9 mouse cellular contexts compared by ENCODE assay signal in the genomic region with DNA sequence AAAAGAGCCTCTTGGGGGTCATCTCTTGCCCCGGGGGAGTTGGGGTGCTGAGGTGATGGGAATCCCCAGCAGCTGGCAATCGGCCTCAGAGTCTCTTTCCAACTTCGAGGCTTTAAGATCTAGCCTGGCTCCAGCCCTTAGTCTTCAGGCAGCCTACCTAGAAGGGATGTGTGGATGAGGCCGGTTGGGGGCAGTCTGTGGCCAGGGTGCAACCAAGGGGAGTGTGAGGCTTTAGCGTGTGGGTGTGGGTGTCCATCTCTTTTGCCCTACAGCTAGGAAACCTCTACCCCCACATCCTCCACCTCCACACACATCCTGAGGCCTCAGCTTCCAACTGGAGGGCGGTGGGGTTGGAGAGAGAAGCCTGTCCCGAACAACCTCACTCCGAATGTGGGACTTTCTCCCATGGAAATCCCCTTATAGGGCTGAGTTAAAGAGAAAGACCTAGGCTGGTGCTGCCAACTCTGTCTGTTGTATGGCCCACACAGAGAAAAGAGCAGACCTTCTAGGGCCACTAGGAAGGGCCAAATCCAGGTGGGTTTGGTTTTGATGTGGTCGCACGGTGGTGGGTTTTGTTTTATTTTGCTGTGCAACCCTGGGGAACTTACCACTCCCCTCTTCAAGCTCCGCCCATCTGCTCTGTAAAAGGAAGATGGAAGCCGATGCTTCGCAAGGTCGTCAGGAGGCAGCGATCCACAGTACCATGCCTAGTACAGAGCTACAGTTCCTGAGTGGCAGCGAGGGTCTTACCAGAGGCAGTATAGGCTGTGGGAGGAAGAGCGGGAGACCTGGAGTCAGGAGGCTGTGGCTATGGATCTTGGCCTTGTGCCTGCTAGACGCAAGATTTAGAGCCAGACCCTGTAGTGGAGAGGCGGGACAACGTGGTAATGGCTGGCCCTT. TPM values are rescaled to one million over a fixed set of nuclear protein-coding genes. Genes with fewer than 3 reads are reported as not detected.
A peak's percentile ranks its signal among the peaks of the same experiment; 100 is the strongest.
DNase-seq lines count a peak whose midpoint lies in the region; ATAC-seq and TF ChIP-seq lines count a peak whose summit lies in the region.
"Had no signal": no experiment of that assay in that cellular context is flagged by ENCODE, and none has a peak within 500 bp of the region (broad histone marks: within the 10 kb centered on the region; RNA-seq: fewer than 3 reads in every experiment).

No protein-coding gene starts in this region.

- ATAC-seq in forebrain, embryonic 11.5 days (replicated peaks; ENCODE audit: low FRiP score), result no peak
- no peak for ATAC-seq in forebrain, postnatal 0 days
- no peak for ATAC-seq in midbrain, embryonic 12.5 days (ENCODE audit: low FRiP score, low read depth)
- no peak for ATAC-seq in midbrain, embryonic 14.5 days (ENCODE audit: low FRiP score, low TSS enrichment)
- no peak for ATAC-seq in intestine, postnatal 0 days
- no peak for ATAC-seq in stomach, postnatal 0 days (ENCODE audit: low FRiP score, low TSS enrichment)

- no peak overlapping the region for H3K27ac ChIP-seq in forebrain, embryonic 11.5 days (ENCODE audit: low read depth, low read length)
- H3K27ac ChIP-seq in forebrain, postnatal 0 days (ENCODE audit: low read depth, low read length), result no peak overlapping the region
- H3K27ac ChIP-seq in midbrain, embryonic 12.5 days (replicated peaks), result no peak overlapping the region
- no peak overlapping the region for H3K27ac ChIP-seq in midbrain, embryonic 14.5 days (replicated peaks; ENCODE audit: low read depth, low read length)
- peak overlapping the region; percentile 30; the same call in 1 of the 2 replicates for H3K27ac ChIP-seq in intestine, postnatal 0 days (ENCODE audit: low read depth, low read length)
- peak overlapping the region; percentile 63 for H3K27ac ChIP-seq in stomach, postnatal 0 days (replicated peaks)

- no peaks in the 10 kb centered on the region for H3K36me3 ChIP-seq in forebrain, embryonic 11.5 days (ENCODE audit: control insufficient read depth, insufficient read depth, low read length)
- H3K36me3 ChIP-seq in forebrain, postnatal 0 days (ENCODE audit: insufficient read depth), result no peaks in the 10 kb centered on the region
- no peaks in the 10 kb centered on the region for H3K36me3 ChIP-seq in midbrain, embryonic 12.5 days
- H3K36me3 ChIP-seq in midbrain, embryonic 14.5 days (ENCODE audit: control insufficient read depth, insufficient read depth, low read length), result no peaks in the 10 kb centered on the region
- no peaks in the 10 kb centered on the region for H3K36me3 ChIP-seq in intestine, postnatal 0 days (ENCODE audit: control insufficient read depth, insufficient read depth)
- H3K36me3 ChIP-seq in stomach, postnatal 0 days (ENCODE audit: control insufficient read depth, insufficient read depth, low read length), result no peaks in the 10 kb centered on the region

- H3K27me3 ChIP-seq in forebrain, embryonic 11.5 days (ENCODE audit: control insufficient read depth, insufficient read depth, low read length), result no peaks in the 10 kb centered on the region; the same call in 1 of the 2 replicates
- peaks cover 7% of the 10 kb centered on the region; the same call in 1 of the 2 replicates for H3K27me3 ChIP-seq in forebrain, postnatal 0 days (ENCODE audit: insufficient read depth, low read length)
- peaks cover 27% of the 10 kb centered on the region for H3K27me3 ChIP-seq in midbrain, embryonic 12.5 days
- no peaks in the 10 kb centered on the region for H3K27me3 ChIP-seq in midbrain, embryonic 14.5 days (ENCODE audit: control insufficient read depth, insufficient read depth, low read length)
- H3K27me3 ChIP-seq in intestine, postnatal 0 days (replicated peaks; ENCODE audit: control insufficient read depth, insufficient read depth, low read length), result no peaks in the 10 kb centered on the region
- no peaks in the 10 kb centered on the region for H3K27me3 ChIP-seq in stomach, postnatal 0 days (ENCODE audit: control insufficient read depth, insufficient read depth, low read length)

- WGBS in forebrain, embryonic 11.5 days, result 26% methylated on average over 20 of the region's 20 CpGs
- 42% methylated on average over 20 of the region's 20 CpGs for WGBS in forebrain, postnatal 0 days
- 30% methylated on average over 20 of the region's 20 CpGs for WGBS in midbrain, embryonic 12.5 days
- WGBS in midbrain, embryonic 14.5 days, result 36% methylated on average over 20 of the region's 20 CpGs
- 64% methylated on average over 20 of the region's 20 CpGs for WGBS in intestine, postnatal 0 days
- WGBS in stomach, postnatal 0 days, result 52% methylated on average over 20 of the region's 20 CpGs

- TF ChIP-seq CTCF in forebrain, postnatal 0 days (IDR thresholded peaks at IDR 0.05; ENCODE audit: low read depth), result no peak
- peak; percentile 27; the same call in 1 of the 2 replicates for TF ChIP-seq CTCF in intestine, postnatal 0 days (IDR thresholded peaks at IDR 0.05; ENCODE audit: low read depth)
- peak; percentile 42 for TF ChIP-seq CTCF in stomach, postnatal 0 days (IDR thresholded peaks at IDR 0.05; ENCODE audit: low read depth)

- no peak overlapping the region for H3K4me3 ChIP-seq in forebrain, embryonic 11.5 days (ENCODE audit: low read depth, low read length)
- no peak overlapping the region for H3K4me3 ChIP-seq in forebrain, postnatal 0 days (ENCODE audit: low read depth, low read length)
- no peak overlapping the region for H3K4me3 ChIP-seq in midbrain, embryonic 12.5 days
- H3K4me3 ChIP-seq in midbrain, embryonic 14.5 days (replicated peaks; ENCODE audit: low read depth, low read length), result no peak overlapping the region
- no peak overlapping the region for H3K4me3 ChIP-seq in intestine, postnatal 0 days (ENCODE audit: low read depth, low read length)
- H3K4me3 ChIP-seq in stomach, postnatal 0 days (ENCODE audit: low read depth, low read length), result no peak overlapping the region

- H3K4me2 ChIP-seq in forebrain, embryonic 11.5 days (ENCODE audit: low read depth, low read length, severe bottlenecking), result 0 out of 2 replicates have a peak overlapping the region, but pooled peaks have one; percentile 31
- H3K4me2 ChIP-seq in forebrain, postnatal 0 days (ENCODE audit: low read depth), result no peak overlapping the region
- peak overlapping the region; percentile 14; the same call in 1 of the 2 replicates for H3K4me2 ChIP-seq in midbrain, embryonic 12.5 days (replicated peaks)
- no peak overlapping the region for H3K4me2 ChIP-seq in midbrain, embryonic 14.5 days (ENCODE audit: low read length)
- no peak overlapping the region for H3K4me2 ChIP-seq in intestine, postnatal 0 days (replicated peaks; ENCODE audit: low read depth)
- H3K4me2 ChIP-seq in stomach, postnatal 0 days (replicated peaks; ENCODE audit: low read depth), result no peak overlapping the region

- H3K9me3 ChIP-seq in forebrain, embryonic 11.5 days (ENCODE audit: control insufficient read depth, low read length), result no peaks in the 10 kb centered on the region
- no peaks in the 10 kb centered on the region for H3K9me3 ChIP-seq in forebrain, postnatal 0 days (ENCODE audit: low read length)
- no peaks in the 10 kb centered on the region for H3K9me3 ChIP-seq in midbrain, embryonic 12.5 days
- H3K9me3 ChIP-seq in midbrain, embryonic 14.5 days (ENCODE audit: control insufficient read depth, low read length), result no peaks in the 10 kb centered on the region
- H3K9me3 ChIP-seq in intestine, postnatal 0 days (ENCODE audit: control insufficient read depth), result no peaks in the 10 kb centered on the region
- no peaks in the 10 kb centered on the region for H3K9me3 ChIP-seq in stomach, postnatal 0 days (ENCODE audit: control insufficient read depth, low read length)

- no peak for TF ChIP-seq EP300 in stomach, postnatal 0 days (optimal IDR thresholded peaks at IDR 0.05)

- H3K9ac ChIP-seq in forebrain, embryonic 11.5 days (ENCODE audit: low read length), result no peak overlapping the region
- H3K9ac ChIP-seq in forebrain, postnatal 0 days, result no peak overlapping the region
- H3K9ac ChIP-seq in midbrain, embryonic 12.5 days (replicated peaks), result 0 out of 2 replicates have a peak overlapping the region, but pooled peaks have one; percentile 11
- no peak overlapping the region for H3K9ac ChIP-seq in midbrain, embryonic 14.5 days (replicated peaks; ENCODE audit: low read length)
- H3K9ac ChIP-seq in intestine, postnatal 0 days (ENCODE audit: low read depth, low read length), result no peak overlapping the region
- no peak overlapping the region for H3K9ac ChIP-seq in stomach, postnatal 0 days (ENCODE audit: low read length)

- peaks cover 10% of the 10 kb centered on the region for H3K4me1 ChIP-seq in forebrain, embryonic 11.5 days (replicated peaks; ENCODE audit: control insufficient read depth, insufficient read depth, low read length)
- H3K4me1 ChIP-seq in forebrain, postnatal 0 days (ENCODE audit: insufficient read depth), result no peaks in the 10 kb centered on the region
- peaks cover 19% of the 10 kb centered on the region for H3K4me1 ChIP-seq in midbrain, embryonic 12.5 days
- peaks cover 14% of the 10 kb centered on the region; the same call in 1 of the 2 replicates for H3K4me1 ChIP-seq in midbrain, embryonic 14.5 days (ENCODE audit: control insufficient read depth, insufficient read depth, low read length)
- 0 out of 2 replicates have a peak, but pooled peaks cover 4% of the 10 kb centered on the region for H3K4me1 ChIP-seq in intestine, postnatal 0 days (replicated peaks; ENCODE audit: control insufficient read depth, insufficient read depth, low read length)
- 0 out of 2 replicates have a peak, but pooled peaks cover 2% of the 10 kb centered on the region for H3K4me1 ChIP-seq in stomach, postnatal 0 days (replicated peaks; ENCODE audit: control insufficient read depth, insufficient read depth)

- DNase-seq in forebrain, embryonic 11.5 days (ENCODE audit: low spot score), result no peak
- no peak for DNase-seq in forebrain, postnatal 0 days
- DNase-seq in midbrain, embryonic 14.5 days, result no peak
- no peak for DNase-seq in stomach, postnatal 0 days (ENCODE audit: low spot score)
- no peak for DNase-seq in layer of hippocampus, postnatal 25 days (ENCODE audit: extremely low spot score in 1 of 2, low spot score in 1 of 2)
- no peak for DNase-seq in left cerebral cortex, postnatal 14 days (ENCODE audit: low spot score in 2 of 2)
- DNase-seq: right cerebral cortex, adult 18-20 months had no signal

- intact Hi-C loops in left cerebral cortex, postnatal 14 days (cut with DNase I), result loop anchor here (10.0 kb wide), 1 partner anchor 50 kb away; no protein-coding TSS in a partner anchor

RNA-seq across cellular contexts. Expression of a gene that starts 14.8 kb away (rescaled TPM):
- 0.86 and 1.5 TPM in 2 replicates for polyA plus RNA-seq in forebrain, embryonic 11.5 days (2014; fragmentation: Nextera tagmentation; extraction: Ambion mirVana)
- 1.0 and 1.4 TPM in 2 replicates for total RNA-seq in forebrain, postnatal 0 days (2014; rRNA removed)
- polyA plus RNA-seq in forebrain, postnatal 0 days (2015; fragmentation: Nextera tagmentation; extraction: Ambion mirVana), result 1.2 TPM in 2 replicates
- 0.93 and 1.2 TPM in 2 replicates for polyA plus RNA-seq in midbrain, embryonic 12.5 days (2016; fragmentation: Nextera tagmentation; extraction: Ambion mirVana)
- polyA plus RNA-seq in midbrain, embryonic 14.5 days (2014; fragmentation: Nextera tagmentation; extraction: Ambion mirVana), result 0.32 and 1.4 TPM in 2 replicates
- 233 and 254 TPM in 2 replicates for polyA plus RNA-seq in intestine, postnatal 0 days (2015; fragmentation: Nextera tagmentation; extraction: Ambion mirVana)
- 223 and 291 TPM in 2 replicates for polyA plus RNA-seq in stomach, postnatal 0 days (2015; fragmentation: Nextera tagmentation; extraction: Ambion mirVana)
- total RNA-seq in layer of hippocampus, postnatal 25 days (2021), result 1 to 10 TPM in 1 of 2 experiments, under 1 TPM in 1; 0.94 to 1.2 TPM
- total RNA-seq in left cerebral cortex, postnatal 14 days (2021), result 1 to 10 TPM; 1.5 to 2.6 TPM

RNA-seq across cellular contexts. Expression of a gene that starts 27.5 kb away (rescaled TPM):
- polyA plus RNA-seq in forebrain, embryonic 11.5 days (2014; fragmentation: Nextera tagmentation; extraction: Ambion mirVana), result 125 and 129 TPM in 2 replicates
- 135 and 164 TPM in 2 replicates for total RNA-seq in forebrain, postnatal 0 days (2014; rRNA removed)
- polyA plus RNA-seq in forebrain, postnatal 0 days (2015; fragmentation: Nextera tagmentation; extraction: Ambion mirVana), result 140 and 156 TPM in 2 replicates
- polyA plus RNA-seq in midbrain, embryonic 12.5 days (2016; fragmentation: Nextera tagmentation; extraction: Ambion mirVana), result 154 and 176 TPM in 2 replicates
- 146 and 152 TPM in 2 replicates for polyA plus RNA-seq in midbrain, embryonic 14.5 days (2014; fragmentation: Nextera tagmentation; extraction: Ambion mirVana)
- 125 and 130 TPM in 2 replicates for polyA plus RNA-seq in intestine, postnatal 0 days (2015; fragmentation: Nextera tagmentation; extraction: Ambion mirVana)
- polyA plus RNA-seq in stomach, postnatal 0 days (2015; fragmentation: Nextera tagmentation; extraction: Ambion mirVana), result 104 and 108 TPM in 2 replicates
- total RNA-seq in layer of hippocampus, postnatal 25 days (2021), result 10 to 100 TPM; 43.3 to 49.5 TPM
- 10 to 100 TPM; 60.1 to 60.8 TPM for total RNA-seq in left cerebral cortex, postnatal 14 days (2021)

RNA-seq across cellular contexts. Expression of a gene that starts 29.8 kb away (rescaled TPM):
- 14.1 and 16.0 TPM in 2 replicates for polyA plus RNA-seq in forebrain, embryonic 11.5 days (2014; fragmentation: Nextera tagmentation; extraction: Ambion mirVana)
- 44.4 and 56.3 TPM in 2 replicates for total RNA-seq in forebrain, postnatal 0 days (2014; rRNA removed)
- 17.8 and 20.6 TPM in 2 replicates for polyA plus RNA-seq in forebrain, postnatal 0 days (2015; fragmentation: Nextera tagmentation; extraction: Ambion mirVana)
- 12.9 and 14.5 TPM in 2 replicates for polyA plus RNA-seq in midbrain, embryonic 12.5 days (2016; fragmentation: Nextera tagmentation; extraction: Ambion mirVana)
- 15.6 and 19.4 TPM in 2 replicates for polyA plus RNA-seq in midbrain, embryonic 14.5 days (2014; fragmentation: Nextera tagmentation; extraction: Ambion mirVana)
- polyA plus RNA-seq in intestine, postnatal 0 days (2015; fragmentation: Nextera tagmentation; extraction: Ambion mirVana), result 20.1 and 21.3 TPM in 2 replicates
- polyA plus RNA-seq in stomach, postnatal 0 days (2015; fragmentation: Nextera tagmentation; extraction: Ambion mirVana), result 28.8 and 30.0 TPM in 2 replicates
- total RNA-seq in layer of hippocampus, postnatal 25 days (2021), result 100 to 1,000 TPM; 154 to 196 TPM
- 100 to 1,000 TPM; 199 to 210 TPM for total RNA-seq in left cerebral cortex, postnatal 14 days (2021)

Comparison
In these comparisons a context has a peak if more than half of its experiments do, and no peak if none do; other contexts are left out.
1. H3K4me2 ChIP-seq: peak in forebrain, embryonic 11.5 days (single experiment) and midbrain, embryonic 12.5 days (single experiment); none in forebrain, postnatal 0 days (single experiment), midbrain, embryonic 14.5 days (single experiment), intestine, postnatal 0 days (single experiment) and stomach, postnatal 0 days (single experiment).
2. H3K27ac ChIP-seq: peak in intestine, postnatal 0 days (single experiment) and stomach, postnatal 0 days (single experiment); none in forebrain, embryonic 11.5 days (single experiment), forebrain, postnatal 0 days (single experiment), midbrain, embryonic 12.5 days (single experiment) and midbrain, embryonic 14.5 days (single experiment).
3. RNA of a gene that starts 14.8 kb away (polyA plus RNA-seq): 223 to 291 TPM in stomach, postnatal 0 days and 233 to 254 TPM in intestine, postnatal 0 days; 0.32 to 1.4 TPM in midbrain, embryonic 14.5 days, 0.93 to 1.2 TPM in midbrain, embryonic 12.5 days, 1.2 TPM in forebrain, postnatal 0 days and 0.86 to 1.5 TPM in forebrain, embryonic 11.5 days; every median in the first group is over 10 times any median in the second.